Mouse (Mus musculus): ENCODE measurements around the gene Gm17535.
"Not testable (repeated sequence)": the region's sequence is repeated elsewhere in the genome, so short reads cannot be mapped to it uniquely, and the experiment has no call there.

Gene Gm17535

GRCm38 (mm10) chr9:3034299-3034698 is at the start of gene Gm17535:
Gene Gm17535, plus strand, starts transcription at chr9:3034599.
- DNase-seq (ENCODE audit: low spot score): not testable (repeated sequence)

- peak; percentile 15 for DNase-seq (ENCODE audit: low spot score)
These were observed 33.9 kb upstream of the Gm17535 start, which contains the start of gene Gm10722 for GRCm38 (mm10) chr9:3000445-3000972. Gene Gm10722, plus strand, starts transcription at chr9:3000922.

- DNase-seq (ENCODE audit: low spot score): peak; percentile 16
These were observed 33.4 kb upstream of the Gm17535 start for GRCm38 (mm10) chr9:3001006-3001405.

GRCm38 (mm10) chr9:3001948-3002659 is 32.3 kb upstream of the Gm17535 start:
- DNase-seq (ENCODE audit: low spot score): peak; percentile 100

GRCm38 (mm10) chr9:3002794-3003396 is 31.5 kb upstream of the Gm17535 start, which contains the start of gene Gm11168:
Gene Gm11168, plus strand, starts transcription at chr9:3003346.
- not testable (repeated sequence) for DNase-seq (ENCODE audit: low spot score)

GRCm38 (mm10) chr9:3006179-3006578 is 28.2 kb upstream of the Gm17535 start:
- not testable (repeated sequence) for DNase-seq (ENCODE audit: low spot score)

GRCm38 (mm10) chr9:3006636-3007035 is 27.8 kb upstream of the Gm17535 start:
- peak; percentile 99 for DNase-seq (ENCODE audit: low spot score)

- DNase-seq (ENCODE audit: low spot score): not testable (repeated sequence)
These were observed 27.1 kb upstream of the Gm17535 start for GRCm38 (mm10) chr9:3007272-3007671.

GRCm38 (mm10) chr9:3009331-3009730 is 25.1 kb upstream of the Gm17535 start:
- DNase-seq (ENCODE audit: low spot score): not testable (repeated sequence)

- not testable (repeated sequence) for DNase-seq (ENCODE audit: low spot score)
These were observed 22.3 kb upstream of the Gm17535 start for GRCm38 (mm10) chr9:3012054-3012621.

GRCm38 (mm10) chr9:3012733-3013279 is 21.6 kb upstream of the Gm17535 start, which contains the start of gene Gm10721:
Gene Gm10721, plus strand, starts transcription at chr9:3013140.
- DNase-seq (ENCODE audit: low spot score): not testable (repeated sequence)

GRCm38 (mm10) chr9:3015354-3015753 is 19.0 kb upstream of the Gm17535 start, which contains the start of gene Gm10720:
Gene Gm10720, plus strand, starts transcription at chr9:3015654.
- not testable (repeated sequence) for DNase-seq (ENCODE audit: low spot score)

- not testable (repeated sequence) for DNase-seq (ENCODE audit: low spot score)
These were observed 18.5 kb upstream of the Gm17535 start for GRCm38 (mm10) chr9:3015896-3016295.

- DNase-seq (ENCODE audit: low spot score): not testable (repeated sequence)
These were observed 17.3 kb upstream of the Gm17535 start, which contains the start of gene Gm10719 for GRCm38 (mm10) chr9:3017108-3017507. Gene Gm10719, plus strand, starts transcription at chr9:3017408.

- peak; percentile 55 for DNase-seq (ENCODE audit: low spot score)
These were observed 15.5 kb upstream of the Gm17535 start for GRCm38 (mm10) chr9:3018944-3019343.

- peak; percentile 64 for DNase-seq (ENCODE audit: low spot score)
These were observed 14.3 kb upstream of the Gm17535 start for GRCm38 (mm10) chr9:3019835-3020727.

GRCm38 (mm10) chr9:3022316-3023008 is 11.9 kb upstream of the Gm17535 start:
- peak; percentile 84 for DNase-seq (ENCODE audit: low spot score)

- peak; percentile 56 for DNase-seq (ENCODE audit: low spot score)
These were observed 11.0 kb upstream of the Gm17535 start, which contains the start of gene Gm10718 for GRCm38 (mm10) chr9:3023312-3023984. Gene Gm10718, plus strand, starts transcription at chr9:3023547.

- DNase-seq (ENCODE audit: low spot score): peak; percentile 99
These were observed 10.3 kb upstream of the Gm17535 start for GRCm38 (mm10) chr9:3023985-3024648.
